Mouse (Mus musculus) lung, adult 18-20 months (tissue): Measurements from ENCODE around the gene Schip1.

Experiments used
- DNase-seq, 2 experiments: peaks; one replicate each; pipeline ENCODE4 v3.0.0; 2022; ENCODE audit warnings: mixed read lengths in 2 of 2

The Schip1 gene

GRCm38 (mm10) chr3:68130386-68130785, 65.8 kb downstream of the Schip1 start:
- no peak for DNase-seq

- no peak for DNase-seq
Measured at GRCm38 (mm10) chr3:68138833-68139627, 74.4 kb downstream of the Schip1 start.

- no peak for DNase-seq
Measured at GRCm38 (mm10) chr3:68150688-68151087, 86.1 kb downstream of the Schip1 start.

- no peak for DNase-seq
Measured at GRCm38 (mm10) chr3:68160175-68160574, 95.6 kb downstream of the Schip1 start.

GRCm38 (mm10) chr3:68160760-68161159, 96.2 kb downstream of the Schip1 start:
- no peak for DNase-seq

- no peak for DNase-seq
Measured at GRCm38 (mm10) chr3:68178248-68178647, 113.6 kb downstream of the Schip1 start.

- DNase-seq: no peak
Measured at GRCm38 (mm10) chr3:68187471-68187870, 122.9 kb downstream of the Schip1 start.

- no peak for DNase-seq
Measured at GRCm38 (mm10) chr3:68189100-68189499, 124.5 kb downstream of the Schip1 start.

- no peak for DNase-seq
Measured at GRCm38 (mm10) chr3:68196933-68197332, 132.3 kb downstream of the Schip1 start.

- no peak for DNase-seq
Measured at GRCm38 (mm10) chr3:68201214-68201613, 136.6 kb downstream of the Schip1 start.

GRCm38 (mm10) chr3:68202162-68202902, 137.7 kb downstream of the Schip1 start:
- no peak for DNase-seq

- no peak for DNase-seq
Measured at GRCm38 (mm10) chr3:68203934-68204467, 139.4 kb downstream of the Schip1 start.

- no peak for DNase-seq
Measured at GRCm38 (mm10) chr3:68210422-68210821, 145.8 kb downstream of the Schip1 start.

GRCm38 (mm10) chr3:68221452-68221851, 156.8 kb downstream of the Schip1 start:
- no peak for DNase-seq

GRCm38 (mm10) chr3:68239887-68240286, 175.3 kb downstream of the Schip1 start:
- no peak for DNase-seq

GRCm38 (mm10) chr3:68243239-68243638, 178.6 kb downstream of the Schip1 start:
- DNase-seq: no peak

GRCm38 (mm10) chr3:68246154-68246553, 181.6 kb downstream of the Schip1 start:
- peak; percentile 3 to 5 for DNase-seq

- DNase-seq: no peak
Measured at GRCm38 (mm10) chr3:68250589-68250988, 186.0 kb downstream of the Schip1 start.

GRCm38 (mm10) chr3:68252335-68252734, 187.7 kb downstream of the Schip1 start:
- DNase-seq: peak in 1 of 2 experiments; percentile 0

GRCm38 (mm10) chr3:68262304-68262703, 197.7 kb downstream of the Schip1 start:
- DNase-seq: no peak

GRCm38 (mm10) chr3:68267905-68268304, 203.3 kb downstream of the Schip1 start:
- no peak for DNase-seq

GRCm38 (mm10) chr3:68269251-68269650, 204.6 kb downstream of the Schip1 start:
- no peak for DNase-seq

GRCm38 (mm10) chr3:68270246-68270645, 205.6 kb downstream of the Schip1 start:
- no peak for DNase-seq

GRCm38 (mm10) chr3:68271457-68271856, 206.9 kb downstream of the Schip1 start:
- DNase-seq: no peak
